In the genomic region with DNA sequence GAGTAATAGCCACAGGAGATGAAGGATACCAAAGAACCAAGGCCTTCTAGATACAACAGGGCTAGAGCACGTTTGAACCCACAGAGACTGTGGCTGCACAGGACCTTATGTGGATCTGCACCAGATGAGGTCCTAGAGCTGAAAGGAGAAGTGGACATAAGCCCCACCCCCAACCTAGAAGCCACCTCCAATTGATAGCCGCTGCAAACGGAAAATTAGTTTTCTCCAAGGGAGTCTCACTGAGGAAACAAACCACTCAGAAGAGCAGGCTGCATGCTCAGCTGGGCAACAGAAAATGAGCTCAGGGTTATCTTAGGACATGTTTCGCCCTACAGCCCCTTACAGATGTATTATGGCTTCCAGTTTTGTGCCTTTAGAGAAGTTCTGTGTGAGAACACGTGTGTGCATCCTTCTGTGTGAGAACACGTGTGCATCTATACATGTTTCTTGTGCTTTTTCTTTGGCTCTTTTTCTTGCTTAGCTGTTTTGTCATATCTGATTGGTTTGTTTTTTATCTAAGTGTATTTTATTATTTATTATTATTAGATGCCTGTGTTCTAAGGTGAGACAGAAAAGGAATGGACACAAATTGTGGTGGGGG, we compare ENCODE assay signal across 26 mouse cellular contexts. TPM values are rescaled to one million over a fixed set of nuclear protein-coding genes. Genes with fewer than 3 reads are reported as not detected.
DNase-seq lines count a peak whose midpoint lies in the region; ATAC-seq lines count a peak whose summit lies in the region.
"Had no signal": no experiment of that assay in that cellular context is flagged by ENCODE, and none has a peak within 500 bp of the region (broad histone marks: within the 10 kb centered on the region; RNA-seq: fewer than 3 reads in every experiment).

No protein-coding gene starts in this region.

- H3K36me3 ChIP-seq in splenic B cell, adult 2 months (ENCODE audit: control insufficient read depth, insufficient read depth, low read length, poor library complexity, severe bottlenecking) = no peaks in the 10 kb centered on the region

- DNase-seq in B cell, adult 2 months = peak; percentile 21 to 27
- DNase-seq in MEL-GATA-1-ER (ENCODE audit: extremely low read depth, low read depth) = peak; percentile 81
- peak; percentile 52 for DNase-seq in splenic B cell, adult 2 months (ENCODE audit: low read depth, low spot score)
- no peak for DNase-seq in urinary bladder, postnatal 10 days (ENCODE audit: low spot score)
- DNase-seq in retina, embryonic 14.5 days (ENCODE audit: low spot score) = no peak
- DNase-seq in cerebellum, adult 9-11 months = no peak
- DNase-seq in adrenal gland, adult 18-20 months (ENCODE audit: low spot score in 2 of 2) = no peak
- DNase-seq: adrenal gland, adult 8-10 months; adrenal gland, postnatal 25 days; cerebellum, adult 11 months; cerebellum, adult 2 months; cerebellum, postnatal 10 days; cerebellum, postnatal 36 days; gastrocnemius, postnatal 10 days; gastrocnemius, postnatal 36 days; heart, adult 11 months; kidney, adult 11 months had no signal

- ATAC-seq in hematopoietic stem cell, adult 5-6 weeks (replicated peaks in 1 of 2; ENCODE audit: insufficient read depth in 1 of 2, low FRiP score in 2 of 2, low TSS enrichment in 1 of 2, low read depth in 1 of 2, poor library complexity in 2 of 2, severe bottlenecking in 2 of 2) = peak; percentile 67 to 75
- ATAC-seq: CD4-positive, CD25-positive, alpha-beta regulatory T cell, adult 4 months; forebrain, embryonic 15.5 days; hindbrain, embryonic 16.5 days; intestine, embryonic 15.5 days had no signal

- H3K27me3 ChIP-seq in splenic B cell, adult 2 months (ENCODE audit: control insufficient read depth, insufficient read depth, low read length, poor library complexity, severe bottlenecking) = no peaks in the 10 kb centered on the region
- H3K27me3 ChIP-seq: embryonic facial prominence, embryonic 12.5 days; embryonic facial prominence, embryonic 15.5 days; forebrain, embryonic 12.5 days; forebrain, embryonic 15.5 days; hindbrain, embryonic 13.5 days; intestine, embryonic 15.5 days had no signal

RNA-seq across cellular contexts. Expression of a gene that starts 33.0 kb away (rescaled TPM):
- 20.8 and 30.2 TPM in 2 replicates for total RNA-seq in hematopoietic stem cell, adult 5-6 weeks (2017)
- total RNA-seq in adrenal gland, adult 18-20 months (2021) = 10 to 100 TPM; 17.1 to 20.3 TPM

RNA-seq across cellular contexts. Expression of a gene that starts 59.3 kb away (rescaled TPM):
- 19.8 and 20.8 TPM in 2 replicates for total RNA-seq in hematopoietic stem cell, adult 5-6 weeks (2017)
- 10 to 100 TPM; 10.1 to 16.8 TPM for total RNA-seq in adrenal gland, adult 18-20 months (2021)

Comparison
In these comparisons a context has a peak if more than half of its experiments do, and no peak if none do; other contexts are left out.
1. DNase-seq: peak in B cell, adult 2 months (2 of 2), MEL-GATA-1-ER (single experiment) and splenic B cell, adult 2 months (single experiment); none in urinary bladder, postnatal 10 days (single experiment), retina, embryonic 14.5 days (single experiment), cerebellum, adult 9-11 months (single experiment) and adrenal gland, adult 18-20 months (0 of 2).